Mouse (Mus musculus) neutrophil, adult 5-6 weeks (primary cell): ENCODE data around the gene Ugt1a9. TPM values are rescaled to one million over a fixed set of nuclear protein-coding genes. Genes with fewer than 3 reads are reported as not detected.

ENCODE experiments used
- ATAC-seq: fragments of 151-379, 151-347 bp; 2 replicates; pipeline ENCODE4 v1.8.0; 2017; ENCODE audit warnings: mild to moderate bottlenecking, moderate TSS enrichment; ENCODE audit not compliant: insufficient number of reproducible peaks, poor library complexity, low FRiP score, severe bottlenecking; ENCODE audit errors: extremely low read depth
- total RNA-seq: library from RNA; stranded (forward); fragments of 200-1000 nt; gene quantifications from 2 replicates; pipeline ENCODE4 v1.2.3, GENCODE M21; 2017

Gene Ugt1a9
- total RNA-seq, 1 experiment from 2014 or later: not detected

DNA sequence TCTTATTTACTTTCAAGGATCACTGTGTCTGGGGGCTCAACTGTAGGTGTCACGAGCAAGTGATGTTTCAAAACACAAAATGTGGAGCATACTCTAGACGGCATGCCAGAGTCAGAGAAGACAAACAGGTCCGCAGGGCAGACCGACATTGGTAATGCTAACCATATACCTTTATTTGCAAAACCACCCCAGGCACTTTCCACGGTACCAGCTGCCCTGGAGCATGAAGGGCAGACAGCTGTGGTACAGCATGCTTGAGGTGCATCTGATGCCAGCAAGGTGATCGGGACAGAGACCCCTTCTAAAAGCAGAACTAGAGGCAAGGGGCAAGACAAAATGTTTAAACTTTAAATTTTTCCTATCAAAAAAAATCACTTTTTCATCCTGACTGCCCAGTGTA lies 192.4 kb downstream of the Ugt1a9 start:
- no peak for ATAC-seq

DNA sequence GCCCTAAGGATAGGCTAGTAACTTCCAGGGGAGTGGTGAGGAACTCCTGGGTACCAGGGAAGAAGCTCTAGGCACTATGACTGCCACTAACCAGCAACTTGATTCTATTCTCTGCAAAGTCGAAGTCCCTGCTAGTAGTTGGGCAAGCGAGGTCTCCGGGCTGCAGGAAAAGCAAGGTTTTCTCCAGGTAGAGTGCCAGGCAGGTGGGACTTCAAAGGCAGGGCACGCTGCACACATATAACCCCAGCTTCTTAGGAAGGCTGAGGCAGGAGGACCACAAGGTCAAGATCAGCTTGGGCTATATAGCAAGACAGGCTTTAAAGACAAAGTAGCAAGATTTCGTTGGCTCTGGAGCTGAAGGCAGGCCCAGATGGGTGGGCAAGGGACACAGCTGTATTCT lies 193.2 kb downstream of the Ugt1a9 start:
- ATAC-seq: no peak

DNA sequence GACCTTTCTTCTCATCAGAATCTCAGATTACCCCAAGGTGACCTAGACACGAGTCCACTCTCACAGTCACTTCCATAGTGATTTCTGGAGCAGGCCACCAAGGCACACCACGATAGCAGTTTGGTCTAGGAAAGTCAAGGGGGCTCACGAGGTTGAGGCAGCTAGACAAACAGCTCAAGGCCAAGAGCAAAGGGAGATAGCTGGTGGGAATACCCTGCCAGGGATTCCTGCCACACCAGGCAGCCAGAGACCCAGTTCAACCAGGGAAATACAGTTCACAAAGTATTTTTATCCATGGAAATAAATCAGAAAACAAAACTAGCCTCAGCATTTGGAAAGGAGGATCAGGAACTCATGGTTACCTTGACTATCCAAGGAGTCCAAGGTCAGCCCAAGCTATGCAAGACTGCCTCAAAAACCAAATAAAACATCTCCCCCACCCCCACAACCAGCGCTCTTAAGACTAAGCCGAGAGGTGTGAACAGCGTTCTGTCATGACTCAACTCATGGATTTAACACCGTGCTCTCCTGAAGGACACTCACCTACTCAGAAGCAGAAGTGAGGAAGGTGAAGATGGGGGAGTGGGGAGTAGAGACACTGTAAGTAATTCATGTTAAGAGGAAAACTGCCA lies 193.8 kb downstream of the Ugt1a9 start:
- no peak for ATAC-seq

DNA sequence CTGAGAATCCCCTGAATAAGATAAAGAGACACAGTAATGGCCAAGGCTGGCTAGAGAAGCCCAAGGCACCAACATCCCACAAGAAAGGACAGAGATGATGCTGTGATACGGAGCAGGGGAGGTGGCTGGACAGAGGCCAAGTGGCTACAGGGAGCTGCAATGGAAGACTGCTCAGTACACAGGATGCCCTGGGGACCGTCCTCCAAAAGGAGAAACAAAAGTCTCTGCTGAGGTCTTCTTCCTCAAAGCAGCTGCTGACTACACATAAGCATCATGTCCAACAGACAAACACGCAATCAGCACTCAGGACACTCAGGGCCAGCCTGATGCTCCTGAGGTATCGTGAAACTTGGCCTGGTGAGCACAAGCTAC lies 194.3 kb downstream of the Ugt1a9 start:
- no peak for ATAC-seq

DNA sequence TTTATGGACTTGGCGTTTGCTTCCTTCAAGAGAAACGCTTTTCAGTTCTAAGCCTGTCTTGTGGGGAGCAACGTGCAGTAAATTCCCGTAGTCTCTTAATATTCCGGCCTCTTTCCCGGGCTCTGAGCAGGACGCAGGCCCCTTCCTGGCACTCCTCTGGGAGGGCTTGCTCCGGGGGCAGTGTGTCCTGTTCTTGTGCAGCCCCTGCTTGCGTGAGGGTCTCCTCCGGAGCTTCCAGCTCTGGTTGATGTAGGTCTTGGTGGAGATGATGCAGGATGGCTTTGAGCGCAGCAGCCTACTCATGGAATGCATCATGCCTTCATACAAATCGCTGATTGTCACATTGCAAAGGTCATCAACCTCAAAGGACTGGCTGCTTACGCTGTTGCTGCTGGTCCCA lies 195.5 kb downstream of the Ugt1a9 start:
- ATAC-seq: no peak

DNA sequence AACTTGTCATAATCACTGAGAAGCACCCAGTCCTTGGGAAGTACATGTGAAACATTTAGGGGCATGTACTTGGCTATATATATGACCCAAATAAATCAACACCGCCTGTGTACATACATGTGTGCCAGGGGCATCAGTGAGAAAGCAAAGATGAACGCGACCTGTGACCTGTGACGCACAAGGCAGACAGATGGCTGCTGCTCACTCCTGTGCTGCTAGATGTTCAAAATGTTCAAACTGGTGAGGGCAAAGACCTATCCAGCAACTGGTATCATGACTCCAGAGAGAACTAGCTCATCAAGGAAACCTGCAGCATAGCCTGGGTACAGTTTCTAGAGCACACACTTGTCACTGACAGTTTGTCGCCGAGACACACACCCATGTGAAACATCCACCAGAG lies 196.9 kb downstream of the Ugt1a9 start:
- no peak for ATAC-seq

DNA sequence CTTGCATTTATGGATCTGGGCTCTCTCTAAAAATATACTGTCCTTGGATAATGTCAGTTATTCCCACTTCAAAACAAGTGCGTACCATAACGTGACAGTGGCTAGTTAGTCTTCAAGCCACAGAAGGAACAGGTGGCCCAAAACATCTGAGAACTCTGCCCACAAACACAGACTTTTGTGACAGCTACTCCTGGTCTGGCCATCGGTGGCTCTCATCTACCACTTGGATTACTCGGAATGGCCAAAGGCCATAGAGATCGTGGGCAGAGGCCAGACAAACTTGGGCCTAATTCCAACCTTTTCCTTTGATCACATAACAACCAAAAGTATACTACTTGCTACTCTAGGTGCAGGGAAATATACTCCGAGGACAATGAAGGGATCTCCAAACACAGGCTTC lies 197.5 kb downstream of the Ugt1a9 start:
- ATAC-seq: no peak

Other genes starting within 250 kb of the Ugt1a9 start
- gene Dgkd, start 217.5 kb upstream of the Ugt1a9 start, total RNA-seq: 254 and 301 TPM in 2 replicates
- gene Usp40, start 62.2 kb upstream of the Ugt1a9 start, total RNA-seq: 24.6 and 27.8 TPM in 2 replicates
- gene Ugt1a10, start 15.4 kb upstream of the Ugt1a9 start, total RNA-seq: not detected in 2 replicates
- gene Ugt1a8, start 17.0 kb downstream of the Ugt1a9 start, total RNA-seq: not detected in 2 replicates
- 123 TPM in 2 replicates for gene Ugt1a7c, start 24.3 kb downstream of the Ugt1a9 start, total RNA-seq
- gene Ugt1a6b, start 32.5 kb downstream of the Ugt1a9 start, total RNA-seq: 8.6 and 9.6 TPM in 2 replicates
- gene Ugt1a6a, start 64.0 kb downstream of the Ugt1a9 start, total RNA-seq: 14.0 and 14.7 TPM in 2 replicates
- gene Ugt1a5, start 95.2 kb downstream of the Ugt1a9 start, total RNA-seq: 2.8 TPM in 2 replicates
- 1.0 and 1.1 TPM in 2 replicates for gene Ugt1a2, start 129.8 kb downstream of the Ugt1a9 start, total RNA-seq
- not detected in 2 replicates for gene Dnajb3, start 135.0 kb downstream of the Ugt1a9 start, total RNA-seq
- 1.1 and 3.5 TPM in 2 replicates for gene Ugt1a1, start 141.2 kb downstream of the Ugt1a9 start, total RNA-seq
- 0.35 and 0.49 TPM in 2 replicates for gene Mroh2a, start 156.2 kb downstream of the Ugt1a9 start, total RNA-seq
- 72.4 and 80.5 TPM in 2 replicates for gene Hjurp, start 206.8 kb downstream of the Ugt1a9 start, total RNA-seq
- not detected in 2 replicates for gene Trpm8, start 206.9 kb downstream of the Ugt1a9 start, total RNA-seq